Mouse (Mus musculus): ENCODE measurements around the gene Syt7.

GRCm38 (mm10) chr19:10425484-10426270 lies 36.8 kb downstream of the Syt7 start:
- TF ChIP-seq CTCF (IDR thresholded peaks at IDR 0.05; ENCODE audit: low read depth) (no peak), EP300 (IDR thresholded peaks at IDR 0.05; ENCODE audit: low read depth) (no peak)

Measured in heart, postnatal 0 days (tissue).